Mouse (Mus musculus): ENCODE measurements at regions not wholly inside any gene's neighbourhood (a gene's known extent, or its start where the extent isn't known, plus 50 kb on each side); places are given as distances from the start of the nearest gene placed in this dataset.

- DNase-seq (ENCODE audit: low spot score in 2 of 2) = no peak
Measured at GRCm38 (mm10) chr3:41857446-41857845, 115.0 kb downstream of the D3Ertd751e start.

- no peak for DNase-seq (ENCODE audit: low spot score in 2 of 2)
Measured at GRCm38 (mm10) chr3:41862674-41863073, 120.3 kb downstream of the D3Ertd751e start.

GRCm38 (mm10) chr3:41908952-41909351 lies 166.5 kb downstream of the D3Ertd751e start:
- DNase-seq (ENCODE audit: low spot score in 2 of 2) = no peak

- no peak for DNase-seq (ENCODE audit: low spot score in 2 of 2)
Measured at GRCm38 (mm10) chr3:41913190-41913589, 170.8 kb downstream of the D3Ertd751e start.

- DNase-seq (ENCODE audit: low spot score in 2 of 2) = peak in 1 of 2 experiments; percentile 38
Measured at GRCm38 (mm10) chr3:41939843-41940242, 197.4 kb downstream of the D3Ertd751e start.

- DNase-seq (ENCODE audit: low spot score in 2 of 2) = no peak
Measured at GRCm38 (mm10) chr3:41942964-41943363, 200.6 kb downstream of the D3Ertd751e start.

GRCm38 (mm10) chr3:41949404-41949803 lies 207.0 kb downstream of the D3Ertd751e start:
- no peak for DNase-seq (ENCODE audit: low spot score in 2 of 2)

- DNase-seq (ENCODE audit: low spot score in 2 of 2) = no peak
Measured at GRCm38 (mm10) chr3:41957385-41957784, 215.0 kb downstream of the D3Ertd751e start.

GRCm38 (mm10) chr3:41960209-41960608 lies 217.8 kb downstream of the D3Ertd751e start:
- no peak for DNase-seq (ENCODE audit: low spot score in 2 of 2)

- no peak for DNase-seq (ENCODE audit: low spot score in 2 of 2)
Measured at GRCm38 (mm10) chr3:41962923-41963322, 220.5 kb downstream of the D3Ertd751e start.

- no peak for DNase-seq (ENCODE audit: low spot score in 2 of 2)
Measured at GRCm38 (mm10) chr3:42006672-42007265, 264.4 kb downstream of the D3Ertd751e start.

- DNase-seq (ENCODE audit: low spot score in 2 of 2) = no peak
Measured at GRCm38 (mm10) chr3:42023187-42023586, 280.8 kb downstream of the D3Ertd751e start.

- DNase-seq (ENCODE audit: low spot score in 2 of 2) = no peak
Measured at GRCm38 (mm10) chr3:42039632-42040031, 297.2 kb downstream of the D3Ertd751e start.

GRCm38 (mm10) chr3:42040270-42040812 lies 297.9 kb downstream of the D3Ertd751e start:
- DNase-seq (ENCODE audit: low spot score in 2 of 2) = no peak

- DNase-seq (ENCODE audit: low spot score in 2 of 2) = no peak
Measured at GRCm38 (mm10) chr3:42040959-42041358, 298.5 kb downstream of the D3Ertd751e start.

- DNase-seq (ENCODE audit: low spot score in 2 of 2) = no peak
Measured at GRCm38 (mm10) chr3:42057286-42057868, 315.0 kb downstream of the D3Ertd751e start.

- DNase-seq (ENCODE audit: low spot score in 2 of 2) = no peak
Measured at GRCm38 (mm10) chr3:42065093-42065935, 322.9 kb downstream of the D3Ertd751e start.

- DNase-seq (ENCODE audit: low spot score in 2 of 2) = no peak
Measured at GRCm38 (mm10) chr3:42065962-42066361, 323.6 kb downstream of the D3Ertd751e start.

GRCm38 (mm10) chr3:42067036-42067435 lies 324.6 kb downstream of the D3Ertd751e start:
- no peak for DNase-seq (ENCODE audit: low spot score in 2 of 2)

- DNase-seq (ENCODE audit: low spot score in 2 of 2) = peak in 1 of 2 experiments; percentile 14
Measured at GRCm38 (mm10) chr3:42074532-42075287, 332.3 kb downstream of the D3Ertd751e start.

GRCm38 (mm10) chr3:42110976-42111847 lies 368.8 kb downstream of the D3Ertd751e start:
- peak; percentile 47 to 67 for DNase-seq (ENCODE audit: low spot score in 2 of 2)
